Mouse (Mus musculus) neural tube, embryonic 13.5 days (tissue): ENCODE data around the gene Acyp1. TPM values are rescaled to one million over a fixed set of nuclear protein-coding genes. Genes with fewer than 3 reads are reported as not detected.

Experiments
- microRNA-seq: library from miRNA; unstranded; fragments of <30 nt; microRNA quantifications from one replicate; pipeline ENCODE4, GENCODE M21; 2016
- polyA plus RNA-seq: library from polyadenylated mRNA; unstranded; fragments of >200 nt; fragmentation: Nextera tagmentation; extraction: Ambion mirVana; gene quantifications from 2 replicates; pipeline ENCODE4 v1.2.1, GENCODE M21; 2015

Gene Acyp1
- polyA plus RNA-seq, 1 experiment from 2014 or later = 74.5 TPM

Small RNA genes within 50 kb of the gene (microRNA-seq; reads per million reads assigned to microRNA genes)
- gene Mir6938 = 0.44 reads per million

Other genes starting within 250 kb of the Acyp1 start
- 3.9 and 5.4 TPM in 2 replicates for gene Prox2, start 177.7 kb downstream of the Acyp1 start, polyA plus RNA-seq
- 108 and 116 TPM in 2 replicates for gene Dlst, start 177.6 kb downstream of the Acyp1 start, polyA plus RNA-seq
- 24.0 and 28.7 TPM in 2 replicates for gene Rps6kl1, start 137.2 kb downstream of the Acyp1 start, polyA plus RNA-seq
- 11.6 and 12.6 TPM in 2 replicates for gene Pgf, start 110.6 kb downstream of the Acyp1 start, polyA plus RNA-seq
- 85.5 and 85.6 TPM in 2 replicates for gene Eif2b2, start 69.0 kb downstream of the Acyp1 start, polyA plus RNA-seq
- 8.7 and 9.6 TPM in 2 replicates for gene Mlh3, start 17.8 kb downstream of the Acyp1 start, polyA plus RNA-seq
- 1.1 and 1.2 TPM in 2 replicates for gene Zc2hc1c, start 153 bp upstream of the Acyp1 start, polyA plus RNA-seq
- gene Nek9, start 50.9 kb upstream of the Acyp1 start, polyA plus RNA-seq = 14.7 and 15.2 TPM in 2 replicates
- gene Tmed10, start 86.4 kb upstream of the Acyp1 start, polyA plus RNA-seq = 231 TPM in 2 replicates
- gene Fos, start 185.5 kb upstream of the Acyp1 start, polyA plus RNA-seq = 1.9 and 2.8 TPM in 2 replicates